Mouse (Mus musculus): ENCODE measurements around the gene Gm10382. TPM values are rescaled to one million over a fixed set of nuclear protein-coding genes. Genes with fewer than 3 reads are reported as not detected.

The Gm10382 gene
- polyA plus RNA-seq (2014; fragmentation: Illumina TruSeq; extraction: RNeasy Lipid Tissue Mini Kit (QIAGEN cat#74804)), result not detected

GRCm38 (mm10) chr5:125389131-125389578 is at the start of gene Gm10382:
Gene Gm10382, plus strand, starts transcription at chr5:125389322.

GRCm38 (mm10) chr5:125340547-125341262 is 48.4 kb upstream of the Gm10382 start, which contains the start of gene Scarb1:
Gene Scarb1, minus strand, starts transcription at chr5:125341094.

GRCm38 (mm10) chr5:125389579-125390441 is 688 bp downstream of the Gm10382 start, which contains the start of gene Ubc:
Gene Ubc, minus strand, starts transcription at chr5:125390202.

GRCm38 (mm10) chr5:125433793-125434337 is 44.7 kb downstream of the Gm10382 start, which contains the start of gene Dhx37:
Gene Dhx37, minus strand, starts transcription at chr5:125434121.

Other genes starting within 250 kb of the Gm10382 start
- 2.3 TPM for gene Ncor2, start 210.1 kb upstream of the Gm10382 start, polyA plus RNA-seq (2014; fragmentation: Illumina TruSeq; extraction: RNeasy Lipid Tissue Mini Kit (QIAGEN cat#74804))
- 25.2 TPM for gene Scarb1, start 48.2 kb upstream of the Gm10382 start, polyA plus RNA-seq (2014; fragmentation: Illumina TruSeq; extraction: RNeasy Lipid Tissue Mini Kit (QIAGEN cat#74804))
- gene Ubc, start 880 bp downstream of the Gm10382 start, polyA plus RNA-seq (2014; fragmentation: Illumina TruSeq; extraction: RNeasy Lipid Tissue Mini Kit (QIAGEN cat#74804)), result 16.6 TPM
- 6.0 TPM for gene Dhx37, start 44.8 kb downstream of the Gm10382 start, polyA plus RNA-seq (2014; fragmentation: Illumina TruSeq; extraction: RNeasy Lipid Tissue Mini Kit (QIAGEN cat#74804))
- 14.4 TPM for gene Bri3bp, start 52.2 kb downstream of the Gm10382 start, polyA plus RNA-seq (2014; fragmentation: Illumina TruSeq; extraction: RNeasy Lipid Tissue Mini Kit (QIAGEN cat#74804))
- gene Aacs, start 86.5 kb downstream of the Gm10382 start, polyA plus RNA-seq (2014; fragmentation: Illumina TruSeq; extraction: RNeasy Lipid Tissue Mini Kit (QIAGEN cat#74804)), result 2.0 TPM
- 0.97 TPM for gene Tmem132b, start 142.5 kb downstream of the Gm10382 start, polyA plus RNA-seq (2014; fragmentation: Illumina TruSeq; extraction: RNeasy Lipid Tissue Mini Kit (QIAGEN cat#74804))

Measured in ovary, adult 10 weeks (tissue).